Mouse (Mus musculus) left cerebral cortex, postnatal 25 days (tissue): Measurements from ENCODE around the gene Llcfc1. TPM values are rescaled to one million over a fixed set of nuclear protein-coding genes. Genes with fewer than 3 reads are reported as not detected.

Experiments
- DNase-seq, 2 experiments: peaks; one replicate each; pipeline ENCODE4 v3.0.0; 2022; ENCODE audit warnings: low spot score in 2 of 2, mixed read lengths in 1 of 2
- intact Hi-C: fragments of 180-260 bp; cut with DNase I; formaldehyde crosslinking; loops from one replicate; pipeline ENCODE4 v1.15.1; 2025
- total RNA-seq, 2 experiments: library from RNA; stranded (reverse); gene quantifications; 2 replicates each; pipeline ENCODE4 v1.2.3; 2021

The Llcfc1 gene
- not detected for total RNA-seq

DNA sequence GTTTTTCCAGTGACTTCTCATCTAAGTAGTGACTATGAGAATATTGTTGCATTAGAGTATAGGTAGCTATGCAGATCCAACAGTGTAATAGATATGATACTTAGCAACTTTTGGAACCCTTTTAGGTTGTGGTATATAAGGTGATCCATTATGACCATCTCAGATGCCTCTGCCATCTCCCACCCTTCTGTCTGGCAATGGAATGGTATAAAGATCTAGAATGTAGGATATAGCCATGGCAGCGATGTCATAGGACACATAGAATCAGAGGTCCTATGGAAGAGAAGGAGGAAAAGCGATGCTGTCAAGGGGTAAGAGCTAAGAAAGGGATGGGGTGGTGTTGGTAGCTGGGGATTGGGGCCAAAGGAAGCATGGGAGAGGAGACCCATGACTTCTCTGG, at the start of gene Llcfc1:
Gene Llcfc1 (plus strand): TSS at position 301 of the 400 bp plus-strand sequence.
- intact Hi-C loops: no loop called here
- no peak for DNase-seq

DNA sequence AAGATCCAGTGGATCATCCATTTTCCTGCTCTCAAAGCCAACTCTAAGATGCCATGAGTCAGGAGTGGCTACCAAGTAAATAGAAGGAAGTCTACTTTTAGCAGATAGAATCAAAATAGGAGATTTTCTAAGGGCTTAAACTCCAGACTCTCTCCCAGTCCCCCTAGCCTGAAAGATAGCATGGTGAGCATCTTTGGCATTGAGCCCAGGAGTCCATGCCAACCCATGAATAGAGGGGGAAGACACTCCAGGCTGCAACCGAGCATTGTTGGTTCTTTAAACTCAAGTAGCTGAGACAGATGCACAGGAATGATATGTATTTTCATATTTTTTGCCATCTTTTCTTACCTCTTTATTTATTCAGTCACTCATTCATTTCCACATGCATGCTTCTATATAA, 49.0 kb upstream of the Llcfc1 start:
- intact Hi-C loops: loop anchor here (10.0 kb wide), 1 partner anchor 560 kb away; no protein-coding TSS in a partner anchor
- DNase-seq: no peak

DNA sequence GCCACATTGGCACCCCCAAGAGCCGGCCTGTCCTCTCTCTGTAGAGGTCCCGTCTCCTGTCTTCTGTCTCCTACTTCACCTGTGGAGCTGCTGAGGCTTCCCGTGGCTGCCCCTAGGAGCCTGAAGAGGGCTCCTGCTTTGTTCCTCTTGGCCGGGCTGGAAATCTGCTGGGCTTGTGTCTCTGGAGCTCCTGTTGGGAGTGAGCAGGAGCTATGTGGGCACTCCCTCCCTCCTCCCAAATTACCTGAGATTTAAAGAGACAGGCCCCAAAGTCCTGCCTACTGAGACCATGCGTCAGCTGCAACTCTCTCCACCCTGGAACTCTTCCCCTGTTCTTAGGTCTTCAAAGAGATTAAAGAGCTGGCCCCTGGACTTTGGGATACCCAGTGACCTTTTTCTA, 48.1 kb upstream of the Llcfc1 start, which contains the start of gene Trpv6:
Gene Trpv6 (minus strand): TSS at position 228 of the 400 bp plus-strand sequence.
- intact Hi-C loops: loop anchor here (10.0 kb wide), 1 partner anchor 559 kb away; no protein-coding TSS in a partner anchor

DNA sequence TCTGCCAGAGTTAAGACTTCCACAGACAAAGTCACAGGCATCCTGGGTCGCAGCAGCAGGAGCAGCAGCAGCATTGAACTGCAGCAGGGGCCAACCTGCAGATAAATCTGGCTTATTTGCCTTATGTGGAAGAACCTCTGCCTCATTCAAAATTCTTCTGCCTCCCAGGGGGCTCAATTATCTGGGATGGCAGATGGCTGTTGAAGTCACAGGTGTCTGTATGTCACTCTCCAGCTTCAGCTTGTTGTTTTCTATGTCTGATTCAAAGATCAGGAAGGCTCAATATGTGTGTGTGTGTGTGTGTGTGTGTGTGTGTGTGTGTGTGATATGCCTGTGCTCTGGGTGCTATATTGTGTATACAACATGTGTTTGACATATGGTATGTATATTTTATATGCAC, 46.8 kb upstream of the Llcfc1 start:
- no peak for DNase-seq
- intact Hi-C loops: loop anchor here (10.0 kb wide), 1 partner anchor 557 kb away; no protein-coding TSS in a partner anchor

More for the DNA sequence above, 48.1 kb upstream of the Llcfc1 start, which contains the start of gene Trpv6:
- DNase-seq: no peak

DNA sequence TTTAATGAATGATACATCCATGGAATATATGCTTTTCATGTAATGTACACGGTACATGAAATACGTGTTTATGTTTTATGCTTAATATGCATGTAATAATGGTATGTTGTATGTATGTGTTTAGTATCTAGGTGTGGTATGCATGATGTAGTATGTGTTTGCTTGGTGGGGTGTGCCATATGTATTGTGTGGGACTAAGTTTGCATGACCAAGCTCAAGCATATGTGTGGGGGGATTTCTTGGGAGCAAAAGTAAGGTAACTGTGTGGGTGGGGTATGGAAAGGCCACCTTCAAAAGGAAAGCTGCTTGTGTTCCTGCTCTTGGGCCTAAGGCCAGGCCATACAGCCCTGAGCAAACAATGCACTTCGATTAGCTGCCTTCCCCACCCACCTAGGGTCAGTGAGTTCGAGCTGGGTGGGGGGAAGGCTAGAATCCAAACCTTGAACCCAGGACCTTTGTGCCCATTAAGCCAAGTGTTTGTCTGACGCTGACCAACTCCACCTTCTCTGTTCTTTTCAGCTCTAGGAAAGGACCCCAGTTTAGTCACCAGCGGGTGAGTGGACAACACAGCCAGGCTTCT, 46.2 kb upstream of the Llcfc1 start:
- DNase-seq: no peak
- intact Hi-C loops: loop anchor here (10.0 kb wide), 1 partner anchor 557 kb away; no protein-coding TSS in a partner anchor

DNA sequence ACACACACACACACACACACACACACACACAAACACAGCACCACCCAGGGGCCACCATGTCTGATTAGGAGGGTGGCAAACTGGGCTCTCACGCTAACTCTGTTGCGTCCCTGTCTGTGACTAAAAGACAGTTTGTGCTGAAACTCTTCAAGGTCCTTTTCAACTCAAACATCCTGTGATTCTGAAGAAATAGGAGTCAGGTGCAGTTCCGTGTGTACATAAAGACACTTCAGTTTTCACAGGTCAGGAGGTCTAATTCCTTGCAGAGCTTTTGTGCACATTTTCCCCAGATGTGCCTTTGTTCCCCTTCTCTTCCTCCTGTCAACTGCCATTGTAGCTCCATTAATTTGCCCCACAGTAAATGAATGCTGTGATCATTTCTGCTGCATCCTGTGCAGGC, 43.8 kb upstream of the Llcfc1 start:
- intact Hi-C loops: no loop called here
- no peak for DNase-seq

DNA sequence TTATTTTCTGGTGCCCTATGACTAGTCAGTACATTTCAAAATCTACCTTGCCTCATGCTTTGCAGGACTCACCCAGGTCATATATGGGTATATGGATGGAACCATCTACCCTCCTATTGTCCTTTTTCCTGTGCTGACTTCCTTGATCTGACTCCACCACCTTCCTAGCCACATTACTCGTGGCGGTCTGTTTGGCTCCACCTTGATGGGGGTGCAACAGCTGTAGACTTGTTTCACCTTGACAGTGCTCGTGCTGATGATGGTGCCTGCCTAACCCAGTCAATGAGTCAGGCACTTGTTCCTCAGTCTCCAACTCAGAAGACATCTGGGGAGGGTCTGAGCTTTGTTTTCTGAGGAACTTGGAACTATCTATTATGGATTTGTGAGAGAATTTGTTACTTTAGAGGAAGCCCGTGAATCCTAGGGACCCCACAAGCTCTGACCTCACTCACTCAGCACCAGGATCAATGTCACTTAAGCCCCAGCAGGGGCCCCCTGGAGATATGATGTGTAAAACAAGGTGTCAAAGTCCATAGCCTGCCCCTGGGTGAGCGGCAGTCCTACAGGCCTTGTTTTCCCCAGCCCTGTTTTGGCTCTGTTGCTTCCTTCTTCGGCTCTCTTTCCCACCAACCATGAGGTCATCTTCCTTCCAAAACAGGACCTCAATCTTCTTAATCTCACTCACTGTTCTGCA, 42.9 kb upstream of the Llcfc1 start:
- DNase-seq: no peak
- intact Hi-C loops: no loop called here

DNA sequence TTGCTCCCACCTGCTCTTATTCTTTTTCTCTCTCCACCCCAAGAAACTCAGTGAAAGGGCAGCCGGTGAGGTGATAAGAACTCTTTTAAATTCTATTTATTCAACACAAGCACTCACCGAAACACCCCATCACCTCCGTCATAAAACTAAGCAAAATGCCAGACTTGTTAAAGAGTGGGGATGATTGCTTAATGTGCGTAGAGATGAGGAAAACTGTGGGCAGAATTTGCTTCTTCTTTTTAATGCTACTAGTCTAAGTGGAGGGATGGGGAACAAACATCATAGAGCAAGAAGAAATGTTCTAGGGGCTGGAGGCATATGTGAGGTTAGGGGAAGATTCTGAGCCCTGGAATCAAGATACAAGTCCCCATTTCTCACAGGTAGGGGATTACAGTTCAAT, 41.5 kb upstream of the Llcfc1 start:
- intact Hi-C loops: no loop called here
- DNase-seq: no peak

DNA sequence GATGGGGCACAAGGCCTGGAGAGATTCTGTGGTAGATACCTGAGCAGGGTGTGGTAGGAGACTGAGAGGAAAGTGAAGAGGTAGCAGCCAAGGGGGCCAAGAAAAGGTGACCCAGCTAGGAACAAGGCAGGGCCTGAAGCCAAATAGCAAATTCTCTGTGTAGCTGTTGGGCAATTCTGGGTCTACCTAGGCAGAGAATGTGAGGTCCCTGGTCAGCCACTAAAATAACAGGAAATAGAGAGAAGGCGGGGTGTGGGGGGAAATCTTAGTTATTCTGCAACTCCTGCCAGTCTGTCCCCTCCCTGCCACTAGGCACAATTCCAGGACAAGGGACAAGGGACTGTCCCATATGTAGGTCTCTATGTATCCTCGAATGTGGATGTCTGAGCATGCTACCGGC, 41.0 kb upstream of the Llcfc1 start:
- DNase-seq: no peak
- intact Hi-C loops: no loop called here

DNA sequence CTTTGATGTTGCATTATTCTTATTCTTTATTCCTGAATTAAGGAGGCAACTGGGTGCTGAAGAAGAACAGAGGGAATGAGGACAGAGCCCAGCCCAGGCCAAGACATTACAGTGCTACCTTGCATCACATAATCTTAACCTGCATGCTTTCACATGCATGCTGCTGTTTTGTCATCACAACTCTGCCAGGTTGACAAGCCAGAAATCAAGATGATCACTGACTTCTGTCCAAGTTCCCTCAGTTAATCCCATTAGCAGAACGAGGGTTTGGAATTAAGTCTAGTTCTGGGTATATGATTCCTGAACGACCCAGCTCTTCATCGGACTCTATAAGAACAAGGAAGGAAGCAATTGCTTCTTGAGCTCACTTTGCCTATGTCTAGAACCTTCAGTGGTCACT, 38.0 kb upstream of the Llcfc1 start:
- intact Hi-C loops: no loop called here
- no peak for DNase-seq

DNA sequence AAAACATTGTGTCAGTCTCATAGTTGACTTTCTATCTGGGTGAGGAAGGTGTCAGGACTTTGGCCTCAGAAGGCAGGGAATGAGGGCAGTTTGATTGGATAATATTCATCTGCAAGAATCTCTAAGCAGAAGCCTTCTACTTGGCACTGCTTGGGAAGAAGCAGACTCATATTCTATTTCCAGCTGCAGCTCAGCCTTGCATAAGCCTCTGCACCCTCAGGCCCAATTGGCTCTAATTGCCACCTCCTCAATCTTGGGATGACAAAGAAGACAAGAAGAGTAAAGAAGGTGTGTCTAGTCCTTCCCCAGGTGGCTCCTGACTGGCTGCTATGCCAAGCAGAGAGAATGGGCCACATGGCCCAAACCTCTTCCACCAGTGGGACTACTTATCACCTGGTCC, 37.6 kb upstream of the Llcfc1 start:
- intact Hi-C loops: no loop called here
- peak in 1 of 2 experiments; percentile 30 for DNase-seq

DNA sequence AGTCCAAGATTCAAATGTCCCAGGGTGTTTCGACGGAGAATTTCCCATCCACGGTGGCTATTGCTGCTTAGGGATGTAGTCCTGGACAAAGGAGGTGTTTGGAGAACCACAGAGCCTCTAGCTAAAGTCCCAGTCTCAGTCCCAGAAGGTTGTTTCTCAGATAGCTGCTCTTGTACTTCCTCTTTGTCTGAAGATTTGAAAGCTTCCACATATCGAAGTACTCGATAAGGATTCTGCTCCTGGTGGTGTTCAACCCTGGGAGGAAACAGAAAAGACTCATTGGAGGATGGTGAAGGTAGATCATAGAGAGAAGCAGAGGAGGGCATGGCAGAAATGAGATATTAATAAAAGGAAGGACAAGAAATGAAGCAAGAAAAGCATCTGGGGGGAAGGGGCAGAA, 31.1 kb upstream of the Llcfc1 start:
- intact Hi-C loops: no loop called here
- DNase-seq: no peak

DNA sequence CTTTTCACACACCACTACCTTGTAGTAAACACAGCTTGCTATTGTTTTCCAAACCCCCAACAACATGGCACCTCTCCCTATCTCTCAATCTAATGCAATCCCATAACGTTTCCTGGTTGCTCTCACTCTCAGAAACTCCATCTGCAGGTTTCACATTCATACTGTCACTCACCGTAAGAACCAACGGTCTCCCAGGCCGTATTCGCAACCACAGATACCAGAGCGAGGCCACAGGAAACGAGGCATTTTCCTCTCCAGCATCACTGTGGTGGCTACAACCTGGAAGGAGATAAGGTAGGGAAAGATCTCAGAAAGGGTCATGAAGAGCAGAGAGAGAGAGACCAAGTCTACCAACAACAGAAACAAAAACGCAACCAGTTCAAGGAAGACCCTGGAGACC, 29.6 kb upstream of the Llcfc1 start:
- intact Hi-C loops: no loop called here

DNA sequence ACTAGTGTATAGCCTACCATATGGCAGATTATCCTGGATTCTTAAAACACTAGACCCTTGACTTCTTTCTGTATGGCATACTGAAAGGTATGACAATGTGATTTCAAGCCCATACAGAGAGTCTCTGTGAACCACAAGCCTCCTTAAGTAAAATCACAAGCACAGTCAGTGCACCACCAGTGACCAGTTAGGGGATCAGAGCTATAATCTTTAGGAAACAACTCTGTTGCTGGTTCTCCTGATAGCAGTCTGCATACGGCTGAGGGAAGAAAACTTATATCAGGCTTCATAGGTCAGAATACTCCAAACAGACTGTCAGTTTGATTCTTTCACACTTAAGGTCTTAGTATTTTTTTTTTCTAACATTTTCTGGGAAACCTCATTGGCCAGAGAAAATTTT, 25.7 kb upstream of the Llcfc1 start:
- intact Hi-C loops: no loop called here
- no peak for DNase-seq

More for the DNA sequence above, 29.6 kb upstream of the Llcfc1 start:
- no peak for DNase-seq

DNA sequence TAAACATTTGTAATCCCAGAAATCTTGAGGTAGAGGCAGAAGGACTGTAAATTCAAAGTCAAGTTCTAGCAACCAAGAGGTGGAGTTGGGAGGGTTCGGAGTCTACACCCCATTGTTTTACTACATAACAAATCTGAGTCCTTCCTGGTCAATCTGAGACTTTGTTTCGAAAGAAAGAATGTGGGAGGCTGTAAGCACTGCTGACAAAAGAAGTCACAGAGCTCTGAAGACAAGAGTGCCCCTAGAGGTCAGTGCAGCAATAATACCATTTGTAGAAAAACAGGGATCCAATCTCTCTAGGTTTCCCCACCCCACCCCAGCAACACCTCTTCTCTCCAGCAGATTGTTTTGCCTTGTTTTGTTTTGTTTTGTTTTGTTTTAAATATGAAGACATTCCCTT, 21.9 kb upstream of the Llcfc1 start:
- DNase-seq: peak in 1 of 2 experiments; percentile 4
- intact Hi-C loops: no loop called here

DNA sequence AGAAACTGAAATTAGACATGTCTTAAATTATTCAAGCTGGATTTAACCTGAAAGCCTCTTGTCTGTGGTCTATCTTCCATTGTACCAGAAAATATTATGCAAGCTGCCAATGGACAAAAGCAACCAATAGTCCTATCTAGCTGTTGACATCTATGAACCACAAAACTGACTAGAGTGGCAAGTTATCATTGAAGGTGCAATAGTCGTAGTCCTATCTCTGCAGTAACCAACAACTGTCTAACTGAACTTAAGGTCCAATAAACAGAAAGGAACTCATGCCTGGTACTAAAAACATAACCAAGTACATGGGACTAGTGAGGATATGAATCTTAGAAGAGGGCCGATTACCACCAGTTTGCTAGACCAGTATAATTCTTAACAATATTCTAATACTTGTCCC, 7.7 kb upstream of the Llcfc1 start:
- intact Hi-C loops: no loop called here
- no peak for DNase-seq

DNA sequence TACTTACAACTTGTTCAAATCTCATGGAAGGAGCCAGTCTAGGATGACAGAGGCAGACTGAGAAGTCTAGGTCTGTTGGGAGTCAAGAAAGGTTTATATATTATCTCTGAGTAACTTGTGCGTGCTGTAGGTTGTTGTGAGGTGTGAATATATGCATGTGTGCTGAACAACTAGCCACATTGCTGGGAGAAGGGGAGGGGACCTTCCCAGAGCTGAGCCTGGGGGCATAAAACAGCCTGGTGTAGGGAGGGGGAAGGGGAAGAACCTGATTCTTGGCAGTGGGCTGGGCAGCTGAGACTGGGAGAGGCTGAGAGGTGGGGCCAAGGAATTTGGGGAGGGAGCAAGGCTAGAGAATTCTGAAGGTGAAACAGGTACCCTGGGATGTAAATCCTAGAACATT, 3.6 kb upstream of the Llcfc1 start, which contains the start of gene Trpv5:
Gene Trpv5 (minus strand): TSS at position 101 of the 400 bp plus-strand sequence.
- DNase-seq: no peak
- intact Hi-C loops: no loop called here

DNA sequence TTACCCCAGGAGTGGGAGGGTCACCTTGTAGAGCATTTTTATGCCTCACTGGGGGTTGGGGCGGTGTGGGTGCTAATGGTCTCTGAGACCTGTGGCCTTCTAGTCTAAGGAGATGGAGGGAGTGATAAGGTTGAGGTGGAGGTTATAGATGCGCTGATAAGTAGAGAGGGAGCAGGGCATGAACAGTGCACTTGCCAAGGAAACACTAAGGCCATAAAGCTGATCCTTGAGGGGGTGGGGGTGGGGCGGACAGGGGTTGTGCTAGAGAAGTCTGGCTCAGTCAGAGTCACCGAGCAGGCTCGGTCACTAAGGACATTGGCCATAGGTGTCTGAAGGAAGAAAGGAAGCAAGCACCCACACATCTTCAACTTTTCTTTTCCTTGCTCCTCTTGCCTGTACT, 2.6 kb upstream of the Llcfc1 start:
- intact Hi-C loops: no loop called here

DNA sequence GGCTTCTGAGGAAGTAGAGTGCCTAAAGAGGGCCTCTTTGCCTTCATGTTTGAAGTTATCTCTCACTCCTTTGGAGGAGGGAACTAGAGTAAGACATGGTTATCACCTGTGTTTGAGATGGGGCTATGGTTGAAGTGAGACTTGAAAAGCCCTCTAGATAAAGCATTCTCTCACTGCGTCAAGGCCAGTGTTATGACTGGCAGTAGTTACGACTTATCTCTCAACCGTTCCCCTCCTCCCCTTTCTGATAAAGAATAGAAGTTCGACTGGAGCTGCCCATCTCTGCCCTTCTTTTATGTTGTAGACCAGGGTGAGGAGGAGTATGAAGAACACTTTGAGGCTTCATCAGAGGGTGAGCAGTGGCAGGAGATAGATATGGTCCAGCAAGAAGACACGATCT, 680 bp downstream of the Llcfc1 start:
- intact Hi-C loops: no loop called here

More for the DNA sequence above, 2.6 kb upstream of the Llcfc1 start:
- no peak for DNase-seq

DNA sequence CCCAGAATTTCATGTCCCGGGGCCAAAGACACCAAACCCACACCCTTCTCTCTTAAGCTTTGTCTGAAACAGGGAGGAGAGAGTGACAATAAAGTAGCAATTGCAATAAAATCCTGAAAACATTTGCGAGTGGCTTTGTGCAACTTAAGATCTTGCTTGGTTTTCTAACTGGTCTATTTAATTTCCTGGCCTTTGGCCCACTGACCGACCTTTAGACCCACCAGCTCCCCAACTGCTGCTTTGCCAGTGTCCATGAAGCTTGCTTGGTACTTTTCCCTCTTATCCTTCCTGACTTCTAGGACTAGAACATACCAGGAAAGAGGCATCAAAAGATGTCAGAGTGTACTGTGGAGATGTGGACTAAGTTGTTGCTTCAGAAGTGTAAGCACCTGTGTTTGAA, 1.4 kb downstream of the Llcfc1 start:
- intact Hi-C loops: no loop called here
- no peak for DNase-seq

More for the DNA sequence above, 680 bp downstream of the Llcfc1 start:
- DNase-seq: no peak

DNA sequence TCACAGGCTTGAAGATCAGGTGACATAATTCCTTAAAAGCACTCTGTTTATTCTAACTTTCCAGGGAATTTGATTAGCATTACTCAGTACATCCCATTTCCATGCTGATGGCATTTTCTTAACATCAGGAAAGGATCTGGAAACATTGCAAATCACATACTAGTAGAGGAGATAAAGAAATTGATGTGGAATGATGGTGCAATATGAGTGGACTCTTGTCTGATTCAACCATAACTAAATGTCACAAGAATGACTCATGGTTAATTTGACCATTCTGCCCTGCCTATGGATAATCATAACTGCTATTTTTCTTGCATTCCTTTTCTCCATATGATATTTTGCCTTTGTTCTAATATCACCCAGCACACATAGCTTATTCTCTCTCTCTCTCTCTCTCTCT, 8.0 kb downstream of the Llcfc1 start:
- DNase-seq: no peak
- intact Hi-C loops: no loop called here
